Mouse (Mus musculus) testis, adult 2 months (tissue): ENCODE data around the gene Ppp1r9a.

Source experiments
- CTCF ChIP-seq: fragments of 200-500 bp; IDR thresholded peaks from 2 replicates; pipeline ENCODE4 v1.5.1; 2012; ENCODE audit warnings: low read depth, mild to moderate bottlenecking, inconsistent platforms, low read length, moderate library complexity; ENCODE audit not compliant: control insufficient read depth, insufficient read depth, insufficient replicate concordance
- POLR2A ChIP-seq: fragments of 200-500 bp; IDR thresholded peaks from 2 replicates; pipeline ENCODE4 v1.6.1; 2012; ENCODE audit warnings: low read depth, mild to moderate bottlenecking, inconsistent platforms, low read length, moderate library complexity; ENCODE audit not compliant: control insufficient read depth

DNA sequence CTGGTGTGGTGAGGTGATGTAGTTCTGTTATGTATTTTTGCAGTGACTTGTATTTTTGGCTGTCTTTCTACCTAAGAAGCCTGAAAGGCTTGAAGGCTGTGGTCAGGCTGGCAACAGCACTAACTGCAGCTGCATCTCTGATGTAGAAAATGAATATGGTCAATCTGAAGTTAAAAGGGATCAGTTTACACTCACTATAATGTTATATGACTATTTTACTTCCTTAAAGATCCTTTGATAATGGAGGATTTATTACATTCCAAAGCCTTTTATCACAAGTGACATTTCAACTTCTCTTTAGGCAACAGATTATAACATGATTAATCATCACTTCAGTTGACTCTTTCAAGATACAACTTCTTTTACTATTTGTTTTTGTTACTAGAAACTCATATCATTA lies 179.4 kb downstream of the Ppp1r9a start:
- no peak for TF ChIP-seq CTCF
- TF ChIP-seq POLR2A, result no peak
